Mouse (Mus musculus) left cerebral cortex, adult 8-10 months (tissue): ENCODE measurements around the gene Olfr283. TPM values are rescaled to one million over a fixed set of nuclear protein-coding genes. Genes with fewer than 3 reads are reported as not detected.
"Not testable (repeated sequence)": the region's sequence is repeated elsewhere in the genome, so short reads cannot be mapped to it uniquely, and the experiment has no call there.

ENCODE experiments used
- DNase-seq, 2 experiments: peaks; one replicate each; pipeline ENCODE4 v3.0.0; 2022; ENCODE audit warnings: low spot score in 2 of 2
- total RNA-seq, 4 experiments: library from RNA; stranded (reverse); gene quantifications; 2 replicates each; pipeline ENCODE4 v1.2.4; 2022

Olfr283 gene
- total RNA-seq, result not detected

- no peak for DNase-seq
Measured at GRCm38 (mm10) chr15:98380846-98381245, at the start of gene Olfr283. TSS of gene Olfr283 (minus strand) at chr15:98380946.

GRCm38 (mm10) chr15:98425188-98425587 is 44.4 kb upstream of the Olfr283 start:
- no peak for DNase-seq

GRCm38 (mm10) chr15:98424753-98425152 is 44.0 kb upstream of the Olfr283 start:
- DNase-seq, result no peak

DNA sequence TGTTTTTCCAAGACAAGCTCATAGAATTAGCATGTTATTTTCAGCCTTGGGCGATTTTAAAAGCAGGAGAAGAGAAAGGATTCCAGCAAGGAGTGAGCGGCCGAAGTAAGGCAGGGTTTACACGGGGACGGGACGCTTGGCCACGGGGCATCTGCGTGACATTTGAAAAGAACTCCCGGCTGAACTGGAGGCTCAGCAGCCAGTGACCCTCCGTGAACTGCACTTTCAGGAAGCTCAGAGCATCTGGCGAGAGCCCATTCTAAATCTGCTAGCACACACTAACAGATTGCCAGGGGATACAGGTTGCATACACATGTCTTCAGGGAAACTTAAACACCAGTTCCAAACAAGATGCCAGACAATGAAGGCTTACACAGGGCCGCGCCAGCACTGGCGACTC is 43.6 kb upstream of the Olfr283 start:
- DNase-seq, result no peak

- no peak for DNase-seq
Measured at GRCm38 (mm10) chr15:98420897-98421296, 40.2 kb upstream of the Olfr283 start.

DNA sequence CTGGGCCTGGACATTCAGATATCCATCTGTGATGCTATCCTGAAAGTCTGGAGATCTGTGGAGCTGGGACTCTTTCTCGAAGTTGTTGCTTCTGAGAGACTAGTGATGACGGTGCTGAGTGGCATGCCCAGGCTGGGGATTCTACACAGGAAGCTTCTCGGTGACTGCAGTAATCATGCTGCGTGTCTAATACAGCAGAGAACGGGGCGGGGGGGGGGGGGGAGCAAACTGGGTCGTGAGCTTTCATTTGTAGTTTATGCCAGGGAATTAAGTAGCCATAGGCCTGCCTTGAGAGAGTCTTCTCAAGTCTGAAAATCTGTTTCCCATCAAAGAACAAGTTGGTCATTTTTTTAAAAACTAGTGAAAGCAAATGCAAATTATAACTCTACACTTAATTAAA is 37.4 kb upstream of the Olfr283 start:
- DNase-seq, result no peak

- DNase-seq, result not testable (repeated sequence)
Measured at GRCm38 (mm10) chr15:98417285-98417684, 36.5 kb upstream of the Olfr283 start.

- not testable (repeated sequence) for DNase-seq
Measured at GRCm38 (mm10) chr15:98416802-98417201, 36.1 kb upstream of the Olfr283 start.

DNA sequence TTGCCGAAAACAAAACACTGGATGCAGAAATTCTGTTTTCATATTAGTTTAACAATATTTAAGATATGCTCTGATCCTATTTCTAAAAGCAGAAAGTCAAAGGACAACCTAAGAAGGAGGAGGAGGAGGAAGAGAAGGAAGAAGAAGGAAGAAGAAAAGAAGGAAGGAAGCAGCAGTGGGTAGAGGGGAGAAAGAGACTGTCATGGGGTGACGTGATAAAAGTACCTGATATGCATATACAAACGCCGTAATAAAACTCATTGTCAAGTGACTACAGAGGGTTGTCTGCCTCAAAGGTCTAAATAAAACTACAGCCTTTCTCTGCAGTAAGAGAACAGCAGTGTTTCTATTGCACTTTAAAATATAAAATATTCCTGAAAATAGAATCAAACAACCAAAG is 35.2 kb upstream of the Olfr283 start:
- DNase-seq, result no peak

- DNase-seq, result no peak
Measured at GRCm38 (mm10) chr15:98410249-98410648, 29.5 kb upstream of the Olfr283 start.

- no peak for DNase-seq
Measured at GRCm38 (mm10) chr15:98409635-98410034, 28.9 kb upstream of the Olfr283 start.

DNA sequence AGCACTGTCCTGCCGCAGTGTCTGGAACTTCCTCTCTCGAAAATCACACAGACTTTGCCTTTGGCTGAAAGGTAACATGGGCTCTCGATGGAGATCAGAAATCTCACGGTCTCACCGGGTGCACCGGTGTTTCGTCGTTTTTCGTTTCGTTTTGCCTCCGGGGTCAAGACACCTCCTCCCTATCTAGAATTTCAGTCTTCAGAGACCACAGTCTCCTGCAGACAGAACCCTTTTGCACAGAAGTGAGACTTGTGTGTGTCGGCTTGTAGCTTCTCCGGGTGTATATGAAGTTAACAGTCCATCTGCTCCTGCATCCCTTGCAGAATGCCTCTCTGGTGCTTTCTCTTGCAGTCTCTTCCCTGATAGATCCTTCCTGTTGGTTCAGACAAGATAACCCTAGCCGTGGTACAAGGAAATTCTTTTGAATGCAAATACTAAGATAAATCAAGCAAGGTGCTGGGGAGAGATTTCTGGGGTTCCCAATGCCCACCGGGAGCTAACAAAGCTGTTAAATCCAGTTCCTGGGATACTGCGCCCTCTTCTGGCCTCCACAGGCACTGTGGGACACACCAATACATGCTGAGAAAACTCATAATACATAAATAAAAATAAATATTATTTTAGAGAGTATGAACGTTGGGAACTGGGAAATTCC is 27.8 kb upstream of the Olfr283 start:
- DNase-seq, result peak in 1 of 2 experiments; percentile 12

GRCm38 (mm10) chr15:98402356-98402755 is 21.6 kb upstream of the Olfr283 start:
- no peak for DNase-seq

DNA sequence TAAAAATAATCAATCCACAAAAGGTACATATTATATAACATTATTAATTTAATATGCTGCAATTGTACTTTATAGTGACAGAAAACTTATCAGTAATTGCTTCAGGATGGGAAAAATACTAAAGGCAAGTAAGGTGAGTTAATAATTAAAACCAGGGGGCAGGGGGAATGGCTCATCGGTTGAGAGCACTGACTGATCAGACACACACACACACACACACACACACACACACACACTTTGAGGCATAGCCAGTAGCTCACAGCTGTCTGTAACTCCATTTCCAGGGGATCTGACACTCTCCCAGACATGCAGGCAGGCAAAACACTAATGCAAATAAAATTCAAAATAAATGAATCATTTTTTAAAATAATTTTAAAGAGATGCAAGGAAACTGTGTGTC is 16.4 kb upstream of the Olfr283 start:
- no peak for DNase-seq

DNA sequence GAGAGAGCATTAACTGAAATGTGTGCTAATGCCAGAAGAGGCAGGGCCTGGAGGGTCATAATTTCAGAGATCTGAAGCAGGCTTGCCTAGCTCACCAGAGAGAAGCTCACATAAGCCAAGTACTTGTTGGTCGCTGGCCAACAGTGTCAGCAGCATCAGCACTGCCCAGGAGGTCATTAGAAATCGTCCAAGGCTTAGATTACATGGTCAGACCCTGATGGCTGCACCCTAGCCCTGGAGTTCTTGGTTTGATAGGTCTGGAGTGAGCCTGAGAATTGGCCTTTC is 11.1 kb upstream of the Olfr283 start:
- DNase-seq, result no peak

DNA sequence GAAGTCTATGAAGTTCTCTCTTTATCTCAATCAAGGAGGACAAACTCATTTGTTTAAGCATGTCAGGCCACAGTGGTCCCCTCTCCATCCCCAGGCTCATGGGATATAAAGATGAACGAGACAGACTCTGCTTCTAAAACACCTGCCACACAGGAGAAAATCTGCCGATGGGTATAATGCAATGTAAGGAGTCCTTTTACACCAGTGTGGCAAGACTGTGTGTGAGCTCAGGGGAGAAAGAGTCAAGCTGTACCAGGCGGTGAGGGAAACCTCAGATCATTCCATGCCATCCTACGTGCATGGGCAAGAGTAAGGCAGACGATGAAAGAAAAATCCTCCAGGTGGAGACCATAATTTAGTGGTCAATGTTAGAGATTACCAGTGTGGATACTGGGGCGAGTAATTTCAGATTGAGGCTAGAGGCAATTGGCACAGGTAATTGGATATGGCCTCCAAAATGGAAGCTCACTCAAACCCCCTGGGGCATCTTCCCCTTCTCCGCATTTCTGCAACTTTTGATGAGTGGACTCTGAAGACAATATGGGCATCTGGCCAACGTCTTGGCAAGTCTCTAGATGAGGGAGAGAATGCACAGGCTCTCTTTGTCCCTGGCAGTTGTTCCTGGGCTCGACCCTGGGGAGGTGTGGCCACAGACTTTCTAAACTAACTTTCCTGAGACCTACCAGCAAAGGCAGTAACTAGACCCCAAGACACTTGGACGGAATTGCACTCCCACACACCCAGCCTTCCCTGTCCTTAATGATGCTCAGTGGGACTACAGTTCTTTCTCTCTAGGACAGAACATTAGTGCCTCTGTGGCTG is 10.5 kb upstream of the Olfr283 start:
- DNase-seq, result no peak

GRCm38 (mm10) chr15:98389796-98390195 is 9.1 kb upstream of the Olfr283 start:
- peak; percentile 26 to 30 for DNase-seq

DNA sequence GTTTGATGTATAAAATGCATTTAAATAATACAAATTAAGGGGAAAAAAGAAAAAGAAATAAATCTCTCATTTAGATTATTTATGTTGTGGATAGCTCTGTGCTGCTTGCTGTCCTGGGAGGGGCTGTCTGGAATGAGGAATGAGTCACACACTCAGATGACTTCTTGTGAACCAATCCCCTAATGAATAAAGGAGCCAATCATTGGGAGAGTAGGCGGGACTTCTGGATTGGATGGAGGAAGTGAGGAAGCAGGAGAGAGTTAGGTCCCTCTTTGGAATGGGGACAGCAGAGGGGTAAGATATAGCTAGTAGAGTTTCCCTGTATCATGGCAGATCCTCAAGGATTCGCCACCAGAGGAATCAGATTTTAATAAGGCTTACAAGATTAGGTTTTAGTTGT is 6.9 kb upstream of the Olfr283 start:
- DNase-seq, result no peak

DNA sequence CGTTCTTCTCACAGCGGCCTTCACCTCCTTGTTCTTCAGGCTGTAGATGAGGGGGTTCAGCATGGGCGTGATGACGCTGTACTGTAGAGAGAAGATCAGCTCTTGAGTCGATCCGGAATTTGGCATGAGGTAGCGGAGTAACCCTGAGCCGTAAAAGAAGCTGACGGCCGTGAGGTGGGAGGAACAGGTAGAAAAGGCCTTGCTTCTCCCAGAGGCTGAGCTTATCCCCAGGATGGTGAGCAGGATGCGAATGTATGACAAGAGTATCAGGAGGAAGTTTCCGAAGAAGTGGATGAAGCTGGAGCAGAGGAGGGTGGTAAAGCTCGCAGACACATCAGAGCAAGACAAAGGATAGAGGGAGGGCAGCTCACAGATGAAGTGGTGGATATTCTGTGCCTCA is 2.5 kb downstream of the Olfr283 start:
- DNase-seq, result no peak

- no peak for DNase-seq
Measured at GRCm38 (mm10) chr15:98340887-98341286, 39.9 kb downstream of the Olfr283 start, which contains the start of gene Olfr284. TSS of gene Olfr284 (minus strand) at chr15:98340987.
